Mouse (Mus musculus): ENCODE data around the gene Gli1.

Gli1 gene

DNA sequence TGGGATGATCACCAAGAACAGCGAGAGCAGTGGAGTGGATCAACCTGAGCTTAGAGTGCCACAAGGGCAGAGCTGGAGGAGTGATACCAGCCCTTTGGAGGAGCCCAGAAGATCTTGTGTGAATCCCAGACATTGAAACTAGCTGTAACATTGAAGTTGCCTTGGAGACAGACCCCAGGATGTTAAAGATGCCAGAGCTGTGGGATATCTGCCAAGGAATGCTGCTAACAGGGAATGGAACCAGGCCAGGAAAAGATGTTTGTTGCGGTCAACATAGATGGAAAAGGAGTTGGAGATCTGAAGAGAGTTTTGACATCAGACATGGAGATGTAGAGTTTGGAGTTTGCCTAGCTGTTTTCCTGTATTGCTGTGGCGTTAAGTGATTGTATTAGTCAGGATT, 4.4 kb upstream of the Gli1 start:
- no peak for DNase-seq (ENCODE audit: low spot score in 2 of 2)

- DNase-seq (ENCODE audit: low spot score in 2 of 2): no peak
These were observed 1.3 kb upstream of the Gli1 start for GRCm38 (mm10) chr10:127343029-127343428.

GRCm38 (mm10) chr10:127341360-127341690, 449 bp downstream of the Gli1 start:
- no peak for DNase-seq (ENCODE audit: low spot score in 2 of 2)

DNA sequence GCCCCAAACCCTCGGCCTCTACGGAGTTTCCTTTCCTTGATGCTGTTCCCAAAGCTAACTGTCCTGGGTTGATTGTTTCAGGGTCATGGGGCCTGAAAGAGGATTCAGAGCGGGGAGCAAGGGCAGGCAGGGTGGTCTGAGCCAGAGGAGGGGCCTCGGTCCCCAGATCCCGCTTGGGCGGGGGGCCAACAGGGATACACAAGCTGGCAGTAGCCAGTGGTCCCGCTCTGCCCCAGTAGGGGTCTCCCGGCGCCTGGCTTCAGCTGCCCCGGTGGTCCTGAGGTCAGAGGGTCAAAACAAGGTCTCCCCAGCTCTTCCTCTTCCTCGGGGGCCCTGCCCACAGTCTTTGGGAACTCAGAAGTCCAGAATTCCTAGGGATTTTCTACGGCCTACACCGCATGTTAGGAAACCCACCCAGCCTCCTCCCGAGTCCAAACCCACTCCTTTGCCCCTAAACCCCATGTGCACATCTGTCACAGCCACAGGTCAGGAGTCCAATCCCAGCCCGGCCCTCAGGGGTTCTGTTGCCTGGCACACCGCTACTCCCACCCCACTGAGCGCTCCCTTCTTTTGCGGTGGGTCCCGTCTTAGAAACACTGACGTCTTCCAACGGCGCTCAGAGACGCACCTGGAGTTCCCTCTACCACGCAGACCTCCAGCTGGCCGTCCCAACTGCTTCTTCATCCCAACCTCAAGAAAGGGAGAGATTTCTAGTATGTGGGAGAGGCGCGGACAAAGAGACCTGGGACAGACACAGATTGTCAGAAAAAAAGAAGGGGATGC, 1.0 kb downstream of the Gli1 start:
- no peak for DNase-seq (ENCODE audit: low spot score in 2 of 2)

DNA sequence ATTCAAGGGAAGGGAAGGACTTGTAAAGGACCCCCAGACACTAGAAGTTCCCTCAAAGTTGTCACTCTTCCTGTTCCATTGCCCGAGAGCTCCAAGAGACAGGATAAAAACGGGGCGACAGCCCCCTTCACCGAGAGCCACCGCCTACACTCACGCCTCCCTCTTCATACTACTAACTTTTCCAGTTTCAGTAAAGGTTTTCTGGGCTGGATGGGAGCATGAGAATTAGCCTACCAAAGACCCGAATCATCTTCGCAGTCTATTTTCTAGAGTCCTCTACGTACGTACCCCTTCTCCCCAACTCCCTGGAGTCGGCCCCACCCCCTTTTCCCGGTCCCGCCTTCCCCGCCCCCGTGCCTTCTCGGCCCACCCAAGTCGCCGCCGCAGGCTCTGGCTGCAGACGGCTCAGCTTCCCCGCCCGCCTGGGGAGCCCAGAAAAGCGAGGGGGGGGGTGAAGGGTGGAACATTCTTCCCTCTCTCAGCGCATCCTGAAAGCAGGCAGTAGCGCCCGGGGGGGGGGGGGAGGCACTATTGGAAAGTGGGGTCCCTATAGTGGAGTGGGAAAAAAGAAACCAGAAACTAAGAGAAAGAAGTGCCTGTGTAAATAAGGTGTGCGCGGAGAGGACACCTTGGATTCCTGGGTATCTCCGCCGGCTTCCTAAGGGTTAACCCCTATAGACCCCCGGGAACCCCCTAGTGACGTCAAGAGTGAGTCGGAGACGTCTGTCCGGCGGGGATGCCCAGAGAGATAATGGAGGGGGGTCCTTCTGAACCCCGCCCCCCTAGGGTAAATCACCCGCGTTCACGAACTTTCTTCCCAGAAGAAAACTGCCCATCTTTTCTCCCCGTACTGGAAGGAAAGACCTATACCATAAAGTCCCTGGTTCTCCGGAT, 1.8 kb downstream of the Gli1 start:
- DNase-seq (ENCODE audit: low spot score in 2 of 2): no peak

GRCm38 (mm10) chr10:127338930-127339682, 2.7 kb downstream of the Gli1 start:
- peak; percentile 73 to 84 for DNase-seq (ENCODE audit: low spot score in 2 of 2)

DNA sequence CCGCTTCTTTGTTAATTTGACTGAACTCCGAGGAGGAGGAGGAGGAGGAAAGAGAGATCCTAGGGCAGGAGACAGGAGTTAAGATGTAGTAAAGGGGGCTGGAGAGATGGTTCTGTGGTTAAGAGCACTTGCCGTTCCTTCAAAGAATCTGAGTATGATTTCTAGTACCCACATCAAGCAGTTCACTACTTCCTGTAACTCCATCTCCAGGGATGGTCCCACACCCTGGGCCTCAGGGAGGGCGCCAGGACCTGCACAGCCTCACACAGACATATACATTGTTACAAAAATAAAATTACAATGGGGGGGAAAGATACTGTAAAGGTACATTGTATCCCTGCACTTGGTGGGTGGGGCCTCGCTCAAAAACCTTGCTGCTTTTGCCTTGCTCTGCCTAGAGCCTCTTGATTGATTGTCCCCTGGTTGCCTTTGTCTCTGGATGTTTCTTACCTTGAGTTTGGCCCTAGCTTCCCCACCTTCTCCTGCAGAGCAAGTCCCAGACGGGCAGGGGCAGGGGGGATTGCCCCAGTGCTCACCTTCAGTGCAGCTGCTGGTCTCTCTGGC, 4.2 kb downstream of the Gli1 start:
- no peak for DNase-seq (ENCODE audit: low spot score in 2 of 2)

- DNase-seq (ENCODE audit: low spot score in 2 of 2): no peak
These were observed 4.8 kb downstream of the Gli1 start for GRCm38 (mm10) chr10:127336952-127337351.

- no peak for DNase-seq (ENCODE audit: low spot score in 2 of 2)
These were observed 6.5 kb downstream of the Gli1 start for GRCm38 (mm10) chr10:127335271-127335670.

- no peak for DNase-seq (ENCODE audit: low spot score in 2 of 2)
These were observed 8.6 kb downstream of the Gli1 start for GRCm38 (mm10) chr10:127333152-127333551.

GRCm38 (mm10) chr10:127332211-127332874, 9.4 kb downstream of the Gli1 start:
- DNase-seq (ENCODE audit: low spot score in 2 of 2): no peak

GRCm38 (mm10) chr10:127330212-127330611, 11.6 kb downstream of the Gli1 start:
- DNase-seq (ENCODE audit: low spot score in 2 of 2): no peak

DNA sequence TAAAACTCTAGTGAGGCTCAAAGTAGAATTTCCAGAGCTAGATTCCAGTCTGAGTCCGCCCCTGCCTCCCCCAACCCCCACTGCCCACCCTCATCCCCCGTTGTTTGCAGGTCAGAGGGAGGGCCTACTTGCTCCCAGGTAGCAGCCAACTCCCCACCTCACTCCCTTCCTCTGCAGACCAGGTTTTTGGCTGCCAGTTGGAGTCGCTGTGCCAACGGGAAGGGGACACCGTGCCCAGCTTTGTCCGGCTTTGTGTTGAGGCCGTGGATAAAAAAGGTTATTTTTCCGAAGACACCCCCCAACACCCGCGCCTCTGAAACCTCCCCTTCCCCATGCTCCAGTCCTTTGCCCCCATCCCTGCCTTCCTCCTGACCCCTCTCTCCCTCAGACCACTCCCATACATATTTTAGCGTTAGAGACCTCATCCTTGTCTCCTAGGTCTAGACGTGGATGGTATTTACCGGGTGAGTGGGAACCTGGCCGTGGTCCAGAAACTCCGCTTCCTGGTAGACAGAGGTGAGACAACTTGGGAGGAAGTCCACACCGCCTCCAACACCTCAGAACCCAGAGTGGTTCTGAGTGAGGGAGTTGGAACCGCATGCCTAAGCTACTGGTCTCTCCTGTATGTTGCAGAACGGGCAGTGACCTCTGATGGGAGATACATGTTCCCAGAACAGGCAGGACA, 14.2 kb downstream of the Gli1 start:
- DNase-seq (ENCODE audit: low spot score in 2 of 2): no peak

- DNase-seq (ENCODE audit: low spot score in 2 of 2): no peak
These were observed 14.9 kb downstream of the Gli1 start for GRCm38 (mm10) chr10:127326828-127327227.

DNA sequence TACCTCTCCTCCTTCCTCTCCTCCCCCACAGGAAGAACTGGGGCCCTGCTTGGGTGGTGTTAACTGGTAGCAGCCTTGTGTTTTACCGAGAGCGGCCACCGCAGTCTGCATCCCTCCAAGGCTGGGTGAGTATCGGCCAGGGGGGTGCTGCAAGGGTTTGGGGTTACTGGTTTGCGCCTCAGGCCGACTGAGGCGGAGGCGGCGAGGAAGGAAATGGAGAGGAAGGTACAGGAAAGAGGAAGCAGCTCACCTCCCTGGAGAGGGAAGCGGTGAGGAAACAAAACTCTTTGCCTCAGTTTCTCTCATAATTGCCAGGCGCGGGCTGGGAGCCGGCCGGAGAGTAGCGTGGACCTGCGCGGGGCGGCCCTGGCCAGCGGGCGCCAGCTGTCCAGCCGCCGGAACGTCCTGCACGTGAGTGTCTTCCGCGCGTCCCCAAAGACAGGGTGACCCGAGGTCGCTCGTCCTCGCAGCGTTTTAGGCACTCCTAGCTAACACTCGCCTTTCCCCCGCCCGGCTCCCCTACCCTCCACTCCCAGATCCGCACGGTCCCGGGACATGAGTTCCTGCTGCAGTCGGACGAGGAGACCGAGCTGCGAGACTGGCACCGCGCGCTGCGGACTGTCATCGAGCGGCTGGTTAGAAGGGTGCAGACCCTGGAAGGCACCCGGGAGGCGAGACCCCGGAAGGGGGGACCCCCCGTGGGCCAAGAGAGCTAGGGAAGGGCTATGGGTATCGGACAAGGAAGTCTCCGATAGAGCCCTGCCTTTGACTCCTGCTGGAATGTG, 15.6 kb downstream of the Gli1 start:
- DNase-seq (ENCODE audit: low spot score in 2 of 2): no peak

DNA sequence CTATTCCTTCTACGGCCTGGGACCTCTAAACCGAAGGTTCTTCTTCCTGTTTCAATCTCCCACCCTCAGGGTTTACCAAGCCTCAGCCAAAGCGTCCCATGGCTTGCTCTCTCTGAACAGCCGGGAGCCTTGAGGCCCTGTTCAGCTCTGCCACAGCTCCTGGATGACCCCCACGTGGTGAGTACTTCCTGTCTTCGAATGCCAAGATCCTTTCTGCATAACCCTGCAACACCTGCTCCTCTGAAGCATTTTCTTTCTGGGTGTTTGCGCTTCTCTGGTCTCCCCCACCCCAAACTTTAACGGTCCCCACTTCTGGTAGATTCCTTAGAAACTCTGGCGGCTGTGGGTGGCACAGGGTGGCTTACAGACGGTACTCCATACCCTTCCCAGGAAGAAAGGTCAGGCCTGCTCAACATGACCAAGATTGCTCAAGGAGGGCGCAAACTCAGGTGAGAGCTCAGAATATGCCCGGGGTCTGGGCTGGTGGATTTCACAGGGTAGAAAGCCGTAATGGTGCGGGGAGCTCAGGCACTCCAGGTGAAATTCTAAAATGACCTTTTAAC, 16.2 kb downstream of the Gli1 start:
- DNase-seq (ENCODE audit: low spot score in 2 of 2): no peak

DNA sequence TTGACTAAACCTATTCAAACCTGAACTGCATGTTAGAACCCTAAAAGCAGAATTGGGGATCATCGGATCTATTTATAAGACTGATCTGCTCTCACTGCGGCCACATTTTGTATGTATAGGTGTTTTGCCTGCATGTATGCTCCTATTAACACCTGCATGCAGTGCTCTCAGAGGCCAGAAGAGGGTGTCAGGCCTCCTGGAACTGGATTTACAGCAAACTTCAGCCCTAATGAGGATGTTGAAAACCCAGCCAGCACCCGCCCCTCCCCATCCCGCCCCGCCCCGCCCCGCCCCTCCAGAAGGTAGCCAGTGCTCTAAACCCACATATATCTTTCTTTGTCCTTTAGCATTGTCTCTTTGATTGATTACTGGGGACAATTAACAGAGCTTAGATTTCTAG, 17.3 kb downstream of the Gli1 start:
- no peak for DNase-seq (ENCODE audit: low spot score in 2 of 2)

- DNase-seq (ENCODE audit: low spot score in 2 of 2): no peak
These were observed 18.5 kb downstream of the Gli1 start for GRCm38 (mm10) chr10:127323131-127323855.

DNA sequence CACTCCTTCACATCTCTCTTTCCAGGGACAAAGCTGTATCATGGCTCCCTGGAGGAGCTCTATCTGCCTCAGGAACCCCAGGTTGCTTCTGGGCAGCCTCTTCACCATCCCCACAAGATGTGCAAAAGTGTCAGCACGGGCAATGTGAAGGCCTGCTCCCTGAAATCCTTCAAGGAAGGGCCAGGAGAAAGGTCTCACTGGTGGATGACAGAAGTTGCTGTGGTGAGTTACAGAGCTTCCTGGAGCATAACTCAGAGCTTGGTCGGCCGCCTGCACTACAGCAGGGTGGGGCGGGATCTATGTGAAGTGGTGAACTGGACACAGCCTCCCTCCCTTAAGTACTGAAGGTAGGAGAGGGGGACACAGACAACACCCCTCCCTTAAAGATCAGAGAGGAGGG, 19.1 kb downstream of the Gli1 start:
- no peak for DNase-seq (ENCODE audit: low spot score in 2 of 2)
